Mouse (Mus musculus): Measurements from ENCODE around the gene Clpsl2.
"Not testable (repeated sequence)": the region's sequence is repeated elsewhere in the genome, so short reads cannot be mapped to it uniquely, and the experiment has no call there.

The Clpsl2 gene

GRCm38 (mm10) chr17:28521071-28521726 is 28.0 kb upstream of the Clpsl2 start:
- in situ Hi-C loops (cut with MboI, MseI), result loop anchor here (5.0 to 10.0 kb wide), 4 partner anchors 34 to 436 kb away; partner anchors contain the start of gene Tcp11 (in 1 of the 2)

- in situ Hi-C loops (cut with MboI, MseI), result loop anchor here (5.0 to 10.0 kb wide), 4 partner anchors 35 to 437 kb away; partner anchors contain the start of gene Tcp11 (in 1 of the 2)
These were observed 27.3 kb upstream of the Clpsl2 start for GRCm38 (mm10) chr17:28521920-28522319.

GRCm38 (mm10) chr17:28522623-28523354 is 26.4 kb upstream of the Clpsl2 start:
- in situ Hi-C loops (cut with MboI, MseI), result loop anchor here (5.0 to 10.0 kb wide), 4 partner anchors 35 to 438 kb away; partner anchors contain the start of gene Tcp11 (in 1 of the 2)

- in situ Hi-C loops (cut with MboI, MseI), result loop anchor here (5.0 to 10.0 kb wide), 4 partner anchors 36 to 439 kb away; partner anchors contain the start of gene Tcp11 (in 1 of the 2)
These were observed 25.7 kb upstream of the Clpsl2 start for GRCm38 (mm10) chr17:28523355-28524008.

- in situ Hi-C loops (cut with MboI, MseI), result loop anchor here (5.0 to 10.0 kb wide), 4 partner anchors 37 to 439 kb away; partner anchors contain the start of gene Tcp11 (in 1 of the 2)
These were observed 25.1 kb upstream of the Clpsl2 start for GRCm38 (mm10) chr17:28524009-28524695.

- in situ Hi-C loops (cut with MboI, MseI), result loop anchor here (5.0 to 10.0 kb wide), 5 partner anchors 38 to 440 kb away; partner anchors contain the start of gene Tcp11 (in 1 of the 2)
These were observed 24.3 kb upstream of the Clpsl2 start for GRCm38 (mm10) chr17:28524831-28525430.

- in situ Hi-C loops (cut with MboI, MseI), result loop anchor here (5.0 to 10.0 kb wide), 3 partner anchors 113 to 443 kb away; partner anchors contain the start of gene Tcp11 (in 1 of the 2)
These were observed 21.8 kb upstream of the Clpsl2 start for GRCm38 (mm10) chr17:28527184-28528042.

GRCm38 (mm10) chr17:28528043-28528351 is 21.2 kb upstream of the Clpsl2 start:
- in situ Hi-C loops (cut with MboI, MseI), result loop anchor here (5.0 to 10.0 kb wide), 3 partner anchors 113 to 443 kb away; partner anchors contain the start of gene Tcp11 (in 1 of the 2)

- in situ Hi-C loops (cut with MboI, MseI), result loop anchor here (5.0 to 10.0 kb wide), 3 partner anchors 114 to 444 kb away; partner anchors contain the start of gene Tcp11 (in 1 of the 2)
These were observed 20.1 kb upstream of the Clpsl2 start for GRCm38 (mm10) chr17:28529116-28529515.

- in situ Hi-C loops (cut with MboI, MseI), result no loop called here
These were observed 18.7 kb upstream of the Clpsl2 start, which contains the start of gene Armc12 for GRCm38 (mm10) chr17:28530506-28530905. TSS of gene Armc12 (plus strand) at chr17:28530806.

GRCm38 (mm10) chr17:28531946-28532345 is 17.3 kb upstream of the Clpsl2 start:
- in situ Hi-C loops (cut with MboI, MseI), result no loop called here

GRCm38 (mm10) chr17:28532557-28532956 is 16.7 kb upstream of the Clpsl2 start:
- in situ Hi-C loops (cut with MboI, MseI), result no loop called here

- in situ Hi-C loops (cut with MboI, MseI), result no loop called here
These were observed 15.9 kb upstream of the Clpsl2 start for GRCm38 (mm10) chr17:28533327-28533726.

GRCm38 (mm10) chr17:28537881-28538280 is 11.3 kb upstream of the Clpsl2 start:
- in situ Hi-C loops (cut with MboI, MseI), result no loop called here

- in situ Hi-C loops (cut with MboI, MseI), result no loop called here
These were observed 2.3 kb upstream of the Clpsl2 start for GRCm38 (mm10) chr17:28546925-28547324.

GRCm38 (mm10) chr17:28548550-28548949 is 661 bp upstream of the Clpsl2 start:
- in situ Hi-C loops (cut with MboI, MseI), result no loop called here

- in situ Hi-C loops (cut with MboI, MseI), result no loop called here
These were observed 4.0 kb downstream of the Clpsl2 start for GRCm38 (mm10) chr17:28553040-28553793.

GRCm38 (mm10) chr17:28554021-28554420 is 4.8 kb downstream of the Clpsl2 start:
- in situ Hi-C loops (cut with MboI, MseI), result not testable (repeated sequence)
